Mouse (Mus musculus) hindbrain, embryonic 10.5 days (tissue): ENCODE results near the gene Ipmk. TPM values are rescaled to one million over a fixed set of nuclear protein-coding genes. Genes with fewer than 3 reads are reported as not detected.
"Not testable (repeated sequence)": the region's sequence is repeated elsewhere in the genome, so short reads cannot be mapped to it uniquely, and the experiment has no call there.

ENCODE experiments used
- DNase-seq: peaks from one replicate; pipeline ENCODE4 v3.0.0-alpha.2; 2017; ENCODE audit warnings: low spot score
- H3K27ac ChIP-seq: fragments of 300-500 bp; sonication (generic); 2 replicates; pipeline ENCODE4 v1.5.1; 2016; ENCODE audit warnings: mild to moderate bottlenecking, moderate library complexity
- H3K27me3 ChIP-seq: fragments of 300-500 bp; sonication (generic); 2 replicates; pipeline ENCODE4 v1.6.1; 2016; ENCODE audit warnings: mild to moderate bottlenecking; ENCODE audit not compliant: poor library complexity, insufficient read depth, severe bottlenecking
- H3K36me3 ChIP-seq: fragments of 300-500 bp; sonication (generic); 2 replicates; pipeline ENCODE4 v1.6.1; 2016; ENCODE audit warnings: mild to moderate bottlenecking, moderate library complexity
- H3K4me1 ChIP-seq: fragments of 300-500 bp; sonication (generic); replicated peaks from 2 replicates; pipeline ENCODE4 v1.6.1; 2016; ENCODE audit warnings: mild to moderate bottlenecking
- H3K4me3 ChIP-seq: fragments of 300-500 bp; sonication (generic); 2 replicates; pipeline ENCODE4 v1.5.1; 2016; ENCODE audit warnings: mild to moderate bottlenecking, moderate library complexity
- H3K9me3 ChIP-seq: fragments of 300-500 bp; sonication (generic); 2 replicates; pipeline ENCODE4 v1.6.1; 2016; ENCODE audit warnings: mild to moderate bottlenecking, moderate library complexity
- WGBS: fragments of 180-500 bp; shearing (Covaris S2); methylation state at CpG from one replicate; pipeline ENCODE4 v1.1.7; 2016; 5-methylcytosine and 5-hydroxymethylcytosine counted together
- polyA plus RNA-seq: library from polyadenylated mRNA; unstranded; fragments of >200 nt; fragmentation: Nextera tagmentation; extraction: Ambion mirVana; gene quantifications from 2 replicates; pipeline ENCODE4 v1.2.1, GENCODE M21; 2016

The Ipmk gene
- polyA plus RNA-seq, 1 experiment from 2014 or later, result 15.5 TPM

GRCm38 (mm10) chr10:71383552-71383924, 36.0 kb downstream of the Ipmk start:
- H3K4me3 ChIP-seq, H3K4me1 ChIP-seq, H3K27me3 ChIP-seq, DNase-seq, H3K9me3 ChIP-seq, H3K27ac ChIP-seq: not testable (repeated sequence)
- peaks cover 33% of the 10 kb centered on the region for H3K36me3 ChIP-seq
- 85% methylated on average over 6 of the region's 6 CpGs for WGBS

- 66% methylated on average over 19 of the region's 19 CpGs for WGBS
- H3K4me3 ChIP-seq, result no peak overlapping the region
- no peaks in the 10 kb centered on the region for H3K9me3 ChIP-seq
- H3K4me1 ChIP-seq, result peaks cover 10% of the 10 kb centered on the region
- peaks cover 24% of the 10 kb centered on the region for H3K36me3 ChIP-seq
- peak overlapping the region; percentile 74 for H3K27ac ChIP-seq
- H3K27me3 ChIP-seq, result no peaks in the 10 kb centered on the region
- peak; percentile 11 for DNase-seq
Measured at GRCm38 (mm10) chr10:71384159-71385044, 36.8 kb downstream of the Ipmk start.

DNA sequence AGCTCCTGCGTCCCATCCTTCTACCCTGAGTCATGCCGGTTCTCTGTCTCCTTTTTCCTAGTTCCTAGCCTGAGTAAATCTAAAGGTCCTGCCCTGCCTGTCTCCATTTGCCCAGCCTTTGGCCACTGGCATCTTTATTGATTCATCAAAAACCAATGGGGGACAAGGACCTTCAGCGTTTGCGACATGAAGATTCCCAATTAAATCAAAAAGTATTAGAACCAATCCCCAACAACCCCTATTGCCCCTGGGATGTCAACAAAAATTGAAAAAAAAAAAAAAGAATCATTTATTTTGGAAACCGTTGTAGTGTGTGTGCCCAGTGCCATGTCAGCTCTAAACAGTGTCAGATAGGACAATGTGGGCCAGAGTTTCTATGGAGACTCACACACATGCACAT, 41.7 kb downstream of the Ipmk start:
- DNase-seq, result no peak

GRCm38 (mm10) chr10:71398383-71399145, 51.0 kb downstream of the Ipmk start:
- Histone ChIP-seq H3K4me3 (no peak overlapping the region), H3K27ac (no peak overlapping the region), H3K4me1 (no peaks in the 10 kb centered on the region), H3K27me3 (no peaks in the 10 kb centered on the region), H3K9me3 (0 out of 2 replicates have a peak, but pooled peaks cover 10% of the 10 kb centered on the region), H3K36me3 (no peaks in the 10 kb centered on the region)
- no peak for DNase-seq
- whole genome bisulfite sequencing, result 85% methylated on average over 10 of the region's 10 CpGs

More for the DNA sequence above, 41.7 kb downstream of the Ipmk start:
- H3K9me3 ChIP-seq, result peaks cover 16% of the 10 kb centered on the region; the same call in 1 of the 2 replicates
- H3K4me3 ChIP-seq, result no peak overlapping the region
- H3K36me3 ChIP-seq, result no peaks in the 10 kb centered on the region
- H3K27ac ChIP-seq, result no peak overlapping the region
- WGBS, result 95% methylated on average over 5 of the region's 5 CpGs
- peaks cover 7% of the 10 kb centered on the region for H3K4me1 ChIP-seq
- H3K27me3 ChIP-seq, result no peaks in the 10 kb centered on the region

DNA sequence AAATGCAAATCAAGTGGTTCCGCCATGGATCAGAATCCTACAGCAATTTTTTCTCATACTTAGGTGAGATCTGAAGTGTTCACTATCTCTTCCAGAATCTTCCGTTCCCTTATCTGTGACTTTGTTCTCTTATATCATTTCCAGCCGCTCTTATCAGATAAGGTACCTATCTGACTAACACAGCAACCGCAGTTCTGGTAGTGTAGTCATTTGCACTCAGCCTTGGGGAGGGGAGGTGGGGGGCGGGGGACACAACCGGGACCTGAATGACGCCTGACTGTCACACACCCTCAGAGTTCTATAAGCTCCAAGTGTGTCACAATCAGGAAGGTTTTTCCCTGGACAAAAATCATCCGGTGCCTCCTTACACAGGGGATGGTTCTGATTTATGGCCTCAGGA, 51.8 kb downstream of the Ipmk start:
- no peaks in the 10 kb centered on the region for H3K4me1 ChIP-seq
- DNase-seq, result no peak
- H3K9me3 ChIP-seq, result 0 out of 2 replicates have a peak, but pooled peaks cover 2% of the 10 kb centered on the region
- H3K27me3 ChIP-seq, result no peaks in the 10 kb centered on the region
- no peaks in the 10 kb centered on the region for H3K36me3 ChIP-seq
- H3K27ac ChIP-seq, result no peak overlapping the region
- 79% methylated on average over 8 of the region's 8 CpGs for WGBS
- H3K4me3 ChIP-seq, result no peak overlapping the region

GRCm38 (mm10) chr10:71399987-71400386, 52.4 kb downstream of the Ipmk start:
- Histone ChIP-seq H3K9me3 (0 out of 2 replicates have a peak, but pooled peaks cover 2% of the 10 kb centered on the region), H3K4me3 (no peak overlapping the region), H3K4me1 (no peaks in the 10 kb centered on the region), H3K36me3 (no peaks in the 10 kb centered on the region), H3K27ac (no peak overlapping the region), H3K27me3 (no peaks in the 10 kb centered on the region)
- 78% methylated on average over 8 of the region's 8 CpGs for WGBS
- no peak for DNase-seq

DNA sequence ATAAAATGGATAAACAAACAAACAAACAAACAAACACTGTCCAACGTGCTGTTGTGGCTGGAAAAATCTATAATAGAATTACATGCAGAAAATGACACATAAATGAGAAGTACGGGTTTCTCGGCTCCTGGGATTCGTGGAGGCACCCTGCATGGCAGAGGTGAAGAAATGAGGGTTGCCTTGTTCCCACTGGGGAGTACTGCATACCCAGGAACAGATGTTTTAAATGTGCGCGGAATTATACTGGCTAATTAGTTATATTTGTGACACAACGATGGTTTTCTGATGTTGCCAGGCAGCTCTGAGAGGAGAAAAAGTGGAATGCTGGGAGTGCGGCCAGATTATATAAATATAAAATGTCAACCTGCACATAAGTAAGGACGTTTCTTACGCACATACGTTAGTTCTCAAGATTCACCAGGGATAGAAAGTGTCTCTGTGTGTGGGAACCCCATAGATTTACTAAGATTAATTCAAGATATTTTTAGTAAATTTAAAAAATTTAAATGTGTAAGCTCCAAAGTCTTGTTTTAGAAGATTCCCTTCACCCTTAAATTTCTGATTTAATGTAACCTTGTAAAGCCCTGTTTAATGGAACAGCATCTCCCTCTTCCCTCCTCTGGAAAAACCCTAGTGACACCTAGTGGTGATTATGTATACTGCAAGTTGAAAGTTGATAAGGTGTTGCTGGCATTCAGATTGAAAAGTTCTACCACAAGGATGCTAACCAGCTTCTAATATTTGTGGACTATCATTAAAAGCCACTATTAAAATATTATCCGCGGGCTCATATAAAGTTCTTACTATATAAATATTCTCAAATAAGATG, 53.5 kb downstream of the Ipmk start:
- Histone ChIP-seq H3K4me1 (no peaks in the 10 kb centered on the region), H3K4me3 (no peak overlapping the region), H3K9me3 (0 out of 2 replicates have a peak, but pooled peaks cover 2% of the 10 kb centered on the region), H3K27ac (no peak overlapping the region), H3K27me3 (no peaks in the 10 kb centered on the region), H3K36me3 (no peaks in the 10 kb centered on the region)
- WGBS, result 71% methylated on average over 13 of the region's 13 CpGs
- DNase-seq, result no peak

DNA sequence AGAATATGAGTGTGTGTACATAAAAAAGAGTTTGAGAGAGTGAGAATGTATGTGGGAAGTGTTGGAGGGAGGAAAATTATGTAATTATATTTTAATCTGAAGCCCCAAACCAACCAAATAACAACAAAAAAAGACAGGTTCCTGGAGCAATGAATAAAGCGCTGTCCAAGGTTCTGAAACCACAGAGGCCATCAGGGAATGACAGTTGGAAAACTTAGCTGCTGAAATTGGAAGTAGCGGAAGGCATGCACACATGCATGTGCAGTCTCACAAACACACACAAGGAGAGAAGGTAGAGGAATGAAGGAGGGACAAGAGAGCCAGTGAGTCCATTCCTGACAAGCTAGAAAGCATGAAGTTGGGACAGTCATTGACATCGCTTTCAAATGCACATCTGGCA, 56.1 kb downstream of the Ipmk start:
- 65% methylated on average over 3 of the region's 3 CpGs for WGBS
- no peak for DNase-seq
- H3K27me3 ChIP-seq, result no peaks in the 10 kb centered on the region
- H3K4me3 ChIP-seq, result no peak overlapping the region
- H3K9me3 ChIP-seq, result no peaks in the 10 kb centered on the region
- no peaks in the 10 kb centered on the region for H3K36me3 ChIP-seq
- H3K4me1 ChIP-seq, result no peaks in the 10 kb centered on the region
- H3K27ac ChIP-seq, result no peak overlapping the region

- no peak overlapping the region for H3K4me3 ChIP-seq
- WGBS, result 84% methylated on average over 5 of the region's 5 CpGs
- no peaks in the 10 kb centered on the region for H3K4me1 ChIP-seq
- no peaks in the 10 kb centered on the region for H3K36me3 ChIP-seq
- H3K27me3 ChIP-seq, result no peaks in the 10 kb centered on the region
- H3K9me3 ChIP-seq, result no peaks in the 10 kb centered on the region
- no peak for DNase-seq
- no peak overlapping the region for H3K27ac ChIP-seq
Measured at GRCm38 (mm10) chr10:71405523-71406217, 58.1 kb downstream of the Ipmk start.

- 80% methylated on average over 5 of the region's 5 CpGs for WGBS
- no peaks in the 10 kb centered on the region for H3K4me1 ChIP-seq
Measured at GRCm38 (mm10) chr10:71409948-71410347, 62.4 kb downstream of the Ipmk start.

GRCm38 (mm10) chr10:71413401-71413800, 65.8 kb downstream of the Ipmk start:
- Histone ChIP-seq H3K4me1 (no peaks in the 10 kb centered on the region), H3K27ac (no peak overlapping the region), H3K36me3 (no peaks in the 10 kb centered on the region), H3K9me3 (no peaks in the 10 kb centered on the region), H3K27me3 (no peaks in the 10 kb centered on the region), H3K4me3 (no peak overlapping the region)
- DNase-seq, result no peak
- 88% methylated on average over 12 of the region's 12 CpGs for WGBS

More at GRCm38 (mm10) chr10:71409948-71410347, 62.4 kb downstream of the Ipmk start:
- Histone ChIP-seq H3K27me3 (no peaks in the 10 kb centered on the region), H3K9me3 (no peaks in the 10 kb centered on the region), H3K4me3 (no peak overlapping the region), H3K36me3 (no peaks in the 10 kb centered on the region), H3K27ac (no peak overlapping the region)
- no peak for DNase-seq

GRCm38 (mm10) chr10:71421531-71421930, 74.0 kb downstream of the Ipmk start:
- WGBS, result 61% methylated on average over 5 of the region's 5 CpGs

More at GRCm38 (mm10) chr10:71421531-71421930, 74.0 kb downstream of the Ipmk start:
- no peaks in the 10 kb centered on the region for H3K27me3 ChIP-seq
- peaks cover 3% of the 10 kb centered on the region; the same call in 1 of the 2 replicates for H3K4me1 ChIP-seq
- H3K9me3 ChIP-seq, result no peaks in the 10 kb centered on the region
- no peaks in the 10 kb centered on the region for H3K36me3 ChIP-seq
- no peak overlapping the region for H3K4me3 ChIP-seq
- H3K27ac ChIP-seq, result no peak overlapping the region
- no peak for DNase-seq
